8 mouse cellular contexts compared by ENCODE assay signal in genomic region chr4:56113701-56114196, GRCm38 (mm10).
DNase-seq lines count a peak whose midpoint lies in the region; ATAC-seq lines count a peak whose summit lies in the region.

No protein-coding gene starts in this region.

- peak; percentile 31 for DNase-seq in T-cell, adult 2 months (ENCODE audit: low spot score)
- DNase-seq in cerebellum, adult 8-10 months = peak; percentile 7
- peak; percentile 69 for DNase-seq in gastrocnemius, postnatal 10 days
- DNase-seq in hindlimb bud, embryonic 11.5 days (ENCODE audit: extremely low spot score, low read depth, low spot score) = peak; percentile 2
- DNase-seq in left cerebral cortex, adult 18-20 months (ENCODE audit: low spot score in 2 of 2) = peak; percentile 15 to 44
- peak; percentile 95 for DNase-seq in lung, postnatal 25 days (ENCODE audit: low spot score)
- peak; percentile 33 to 65 for DNase-seq in right cerebral cortex, postnatal 36 days (ENCODE audit: low spot score in 2 of 2)

- ATAC-seq in erythroid progenitor cell, adult 5-6 weeks (replicated peaks; ENCODE audit: low FRiP score, poor library complexity, severe bottlenecking) = no peak

Comparison
In these comparisons a context has a peak if more than half of its experiments do, and no peak if none do; other contexts are left out.
1. DNase-seq: peak in every context shown above with its lines; median percentile 95 in lung, postnatal 25 days; 69 in gastrocnemius, postnatal 10 days; 49 in right cerebral cortex, postnatal 36 days; 31 in T-cell, adult 2 months; 30 in left cerebral cortex, adult 18-20 months; 7 in cerebellum, adult 8-10 months; 2 in hindlimb bud, embryonic 11.5 days.